Mouse (Mus musculus): ENCODE results near the gene Rpl18. TPM values are rescaled to one million over a fixed set of nuclear protein-coding genes. Genes with fewer than 3 reads are reported as not detected.

Rpl18 gene
- total and polyA plus RNA-seq, 2 experiments from 2014 or later = 535 to 1,175 TPM

GRCm38 (mm10) chr7:45679966-45680621 is 35.2 kb upstream of the Rpl18 start:
- WGBS = 64% methylated on average over 14 of the region's 14 CpGs
- no peak overlapping the region for H3K27ac ChIP-seq

DNA sequence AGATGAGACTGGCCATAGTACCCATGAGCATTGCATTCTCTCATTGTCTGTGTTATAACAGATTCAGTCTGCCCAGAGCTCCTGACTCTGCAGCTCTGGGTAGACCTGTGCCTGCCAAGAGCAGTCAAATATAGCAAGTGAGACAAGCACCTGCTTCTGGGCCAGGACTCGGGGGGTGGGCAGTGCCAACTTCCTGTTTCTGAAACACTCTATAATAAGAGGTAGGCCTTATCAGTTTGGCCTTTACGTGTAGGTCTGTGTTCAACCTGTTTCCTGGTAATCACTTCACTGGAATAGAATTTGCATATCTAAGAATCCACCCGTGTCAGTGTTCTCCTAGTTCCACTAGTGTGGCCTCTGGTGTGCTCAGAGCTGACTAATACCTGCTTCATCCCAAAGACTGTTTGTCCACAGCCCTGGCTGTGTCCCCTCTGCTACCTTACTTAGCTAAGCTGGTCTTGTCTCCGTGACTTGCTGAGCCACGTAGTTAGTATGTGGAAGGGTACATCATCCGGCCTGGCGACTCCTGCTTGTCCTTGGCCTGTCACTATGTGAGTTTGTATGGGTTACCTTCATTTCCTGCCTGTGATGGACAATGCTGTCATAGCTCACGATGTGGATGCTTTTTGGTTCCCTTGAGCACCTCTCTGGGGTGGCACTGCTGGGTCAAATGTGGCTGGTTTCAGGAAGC is 34.1 kb upstream of the Rpl18 start:
- Histone ChIP-seq H3K27ac (no peak overlapping the region), H3K9ac (replicated peaks; ENCODE audit: low read length) (no peak overlapping the region), H3K4me1 (ENCODE audit: insufficient read depth, low read length) (no peaks in the 10 kb centered on the region), H3K4me2 (ENCODE audit: low read depth, low read length) (no peak overlapping the region), H3K27me3 (ENCODE audit: insufficient read depth, low read length) (no peaks in the 10 kb centered on the region), H3K4me3 (ENCODE audit: low read length) (no peak overlapping the region), H3K9me3 (ENCODE audit: low read length) (no peaks in the 10 kb centered on the region), H3K36me3 (ENCODE audit: insufficient read depth, low read length) (no peaks in the 10 kb centered on the region)
- no peak for DNase-seq (ENCODE audit: low spot score)
- 86% methylated on average over 8 of the region's 8 CpGs for WGBS
- no peak for TF ChIP-seq CTCF (IDR thresholded peaks at IDR 0.05; ENCODE audit: low read depth)
- ATAC-seq = no peak

More at GRCm38 (mm10) chr7:45679966-45680621, 35.2 kb upstream of the Rpl18 start:
- no peak for TF ChIP-seq CTCF (IDR thresholded peaks at IDR 0.05; ENCODE audit: low read depth)
- Histone ChIP-seq H3K27me3 (ENCODE audit: insufficient read depth, low read length) (no peaks in the 10 kb centered on the region), H3K4me1 (ENCODE audit: insufficient read depth, low read length) (no peaks in the 10 kb centered on the region), H3K36me3 (ENCODE audit: insufficient read depth, low read length) (no peaks in the 10 kb centered on the region), H3K9me3 (ENCODE audit: low read length) (no peaks in the 10 kb centered on the region), H3K4me3 (ENCODE audit: low read length) (no peak overlapping the region), H3K4me2 (ENCODE audit: low read depth, low read length) (no peak overlapping the region), H3K9ac (replicated peaks; ENCODE audit: low read length) (no peak overlapping the region)
- ATAC-seq (no peak), DNase-seq (ENCODE audit: low spot score) (no peak)

GRCm38 (mm10) chr7:45682144-45683126 is 32.8 kb upstream of the Rpl18 start:
- Histone ChIP-seq H3K36me3 (ENCODE audit: insufficient read depth, low read length) (no peaks in the 10 kb centered on the region), H3K4me1 (ENCODE audit: insufficient read depth, low read length) (no peaks in the 10 kb centered on the region), H3K4me2 (ENCODE audit: low read depth, low read length) (0 out of 2 replicates have a peak overlapping the region, but pooled peaks have one; percentile 6), H3K27me3 (ENCODE audit: insufficient read depth, low read length) (no peaks in the 10 kb centered on the region), H3K9me3 (ENCODE audit: low read length) (no peaks in the 10 kb centered on the region), H3K4me3 (ENCODE audit: low read length) (no peak overlapping the region), H3K9ac (replicated peaks; ENCODE audit: low read length) (0 out of 2 replicates have a peak overlapping the region, but pooled peaks have one; percentile 3), H3K27ac (peak overlapping the region; percentile 67)
- peak; percentile 79 for ATAC-seq
- TF ChIP-seq CTCF (IDR thresholded peaks at IDR 0.05; ENCODE audit: low read depth) = peak; percentile 99
- WGBS = 29% methylated on average over 14 of the region's 14 CpGs
- peak; percentile 95 for DNase-seq (ENCODE audit: low spot score)

DNA sequence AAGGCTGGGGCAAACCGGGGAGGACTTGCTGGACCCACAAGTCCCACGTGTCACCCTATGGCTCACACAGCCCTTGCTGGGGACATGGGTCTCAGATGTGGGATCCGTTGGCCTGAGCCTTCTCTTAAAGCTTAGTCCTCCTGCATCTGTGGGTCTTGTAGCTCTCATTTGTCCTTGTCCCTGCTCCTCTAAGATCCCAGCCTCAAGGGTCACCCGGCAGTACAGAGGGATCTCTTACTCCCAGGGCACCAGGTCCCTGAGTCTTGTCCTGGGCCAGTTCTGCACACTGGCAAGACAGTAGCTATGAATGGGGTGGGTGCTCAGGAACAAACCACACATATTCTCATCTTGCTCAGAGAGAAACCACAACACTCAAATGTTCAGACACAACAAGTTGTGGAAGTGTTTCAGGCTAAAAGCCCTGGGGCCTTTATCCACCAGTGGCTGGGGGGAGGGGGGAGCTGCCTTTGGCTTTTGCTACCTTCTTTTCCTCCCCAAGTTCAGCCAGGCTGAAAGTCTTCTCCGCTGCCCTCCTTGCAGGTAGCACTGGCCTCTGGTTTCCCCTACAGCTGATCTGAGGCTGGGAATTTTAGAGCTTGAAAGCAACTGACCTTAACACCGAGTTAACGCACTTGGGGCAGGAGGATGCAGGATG is 31.7 kb upstream of the Rpl18 start, which contains the start of gene Ntn5:
Ntn5 (plus strand) TSS at position 627 of the 655 bp plus-strand sequence.
- DNase-seq (ENCODE audit: low spot score) (no peak), ATAC-seq (no peak)
- Histone ChIP-seq H3K9ac (replicated peaks; ENCODE audit: low read length) (no peak within 1 kb of the TSS), H3K4me3 (ENCODE audit: low read length) (no peak within 1 kb of the TSS), H3K36me3 (ENCODE audit: insufficient read depth, low read length) (no peaks in the 10 kb centered on the region), H3K27me3 (ENCODE audit: insufficient read depth, low read length) (no peaks in the 10 kb centered on the region), H3K27ac (0 out of 2 replicates have a peak within 1 kb of the TSS, but pooled peaks have one; percentile 67), H3K4me2 (ENCODE audit: low read depth, low read length) (no peak within 1 kb of the TSS), H3K4me1 (ENCODE audit: insufficient read depth, low read length) (no peaks in the 10 kb centered on the region), H3K9me3 (ENCODE audit: low read length) (no peaks in the 10 kb centered on the region)
- 77% methylated on average over 7 of the region's 7 CpGs for WGBS
- TF ChIP-seq CTCF (IDR thresholded peaks at IDR 0.05; ENCODE audit: low read depth) = no peak

DNA sequence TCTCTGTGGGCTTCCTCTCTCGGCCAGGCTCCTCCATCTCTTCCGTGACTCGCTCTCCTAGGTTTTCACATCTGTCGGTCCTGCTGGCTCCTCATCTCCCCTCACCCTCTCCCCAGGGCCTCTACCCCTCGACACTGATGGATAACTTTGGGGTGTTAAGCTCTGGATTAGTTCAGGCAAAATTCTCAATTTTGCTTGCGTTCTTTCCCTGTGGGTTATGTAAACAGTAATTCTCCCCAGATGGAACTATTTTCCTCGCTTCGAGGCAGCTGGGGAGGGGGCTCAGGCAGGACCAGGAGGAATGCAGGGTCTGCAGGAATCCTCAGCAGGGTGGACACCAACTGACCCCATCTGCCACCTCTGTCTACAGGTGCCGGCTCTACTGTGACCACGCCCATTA is 29.4 kb upstream of the Rpl18 start:
- no peak for ATAC-seq
- no peak for DNase-seq (ENCODE audit: low spot score)
- Histone ChIP-seq H3K36me3 (ENCODE audit: insufficient read depth, low read length) (no peaks in the 10 kb centered on the region), H3K9me3 (ENCODE audit: low read length) (no peaks in the 10 kb centered on the region), H3K4me3 (ENCODE audit: low read length) (no peak overlapping the region), H3K9ac (replicated peaks; ENCODE audit: low read length) (no peak overlapping the region), H3K27ac (no peak overlapping the region), H3K4me1 (ENCODE audit: insufficient read depth, low read length) (no peaks in the 10 kb centered on the region), H3K4me2 (ENCODE audit: low read depth, low read length) (no peak overlapping the region), H3K27me3 (ENCODE audit: insufficient read depth, low read length) (no peaks in the 10 kb centered on the region)
- 57% methylated on average over 10 of the region's 10 CpGs for WGBS
- no peak for TF ChIP-seq CTCF (IDR thresholded peaks at IDR 0.05; ENCODE audit: low read depth)

DNA sequence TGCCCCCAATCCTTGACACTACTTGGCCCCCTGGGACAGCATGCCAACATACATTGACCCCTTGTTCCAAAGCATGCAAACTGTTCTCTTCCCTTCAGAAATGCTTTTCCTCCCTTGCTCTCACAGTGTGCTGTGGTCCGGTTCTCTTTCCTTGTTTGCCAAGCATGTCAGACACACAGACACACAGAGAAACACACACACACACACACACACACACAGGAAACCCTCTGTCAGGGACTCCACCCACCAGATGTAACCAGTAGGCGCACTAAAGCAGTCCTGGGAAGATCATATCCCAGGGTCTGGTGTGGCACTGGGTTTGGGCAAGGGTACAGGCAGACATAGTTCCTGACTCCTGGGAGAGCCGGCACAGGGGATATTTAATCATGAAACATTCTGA is 28.4 kb upstream of the Rpl18 start:
- Histone ChIP-seq H3K4me2 (ENCODE audit: low read depth, low read length) (no peak overlapping the region), H3K4me3 (ENCODE audit: low read length) (no peak overlapping the region), H3K36me3 (ENCODE audit: insufficient read depth, low read length) (no peaks in the 10 kb centered on the region), H3K9ac (replicated peaks; ENCODE audit: low read length) (no peak overlapping the region), H3K27me3 (ENCODE audit: insufficient read depth, low read length) (no peaks in the 10 kb centered on the region), H3K9me3 (ENCODE audit: low read length) (no peaks in the 10 kb centered on the region), H3K4me1 (ENCODE audit: insufficient read depth, low read length) (no peaks in the 10 kb centered on the region), H3K27ac (no peak overlapping the region)
- no peak for DNase-seq (ENCODE audit: low spot score)
- WGBS = 74% methylated on average over 3 of the region's 3 CpGs
- TF ChIP-seq CTCF (IDR thresholded peaks at IDR 0.05; ENCODE audit: low read depth) = no peak
- ATAC-seq = no peak
